Mouse (Mus musculus) heart, embryonic 14.5 days (tissue): Measurements from ENCODE around the gene Atpif1. TPM values are rescaled to one million over a fixed set of nuclear protein-coding genes. Genes with fewer than 3 reads are reported as not detected.
A peak's percentile ranks its signal among the peaks of the same experiment; 100 is the strongest.

Experiments used
- ATAC-seq: fragments of 200-750 bp; cut with Nextera tagmentation; 2 replicates; pipeline ENCODE4 v1.8.0; 2017; ENCODE audit warnings: low read depth, moderate TSS enrichment; ENCODE audit not compliant: insufficient number of reproducible peaks, insufficient read depth, low FRiP score
- H3K27ac ChIP-seq, 2 experiments: fragments of 200-500 bp in 1 of 2; fragments of 300-500 bp in 1 of 2; sonication (generic) in 1 of 2; replicated peaks in 1 of 2; 2 replicates each; pipeline ENCODE4 v1.5.1; 2012 to 2014; ENCODE audit warnings: low read depth in 2 of 2, low read length in 2 of 2, control low read depth in 1 of 2, mild to moderate bottlenecking in 1 of 2, mixed read lengths in 1 of 2; ENCODE audit not compliant: control insufficient read depth in 1 of 2, insufficient read depth in 1 of 2
- H3K27me3 ChIP-seq: fragments of 300-500 bp; sonication (generic); 2 replicates; pipeline ENCODE4 v1.6.1; 2014; ENCODE audit warnings: mild to moderate bottlenecking, low read length, control low read depth; ENCODE audit not compliant: control insufficient read depth, insufficient read depth
- H3K36me3 ChIP-seq: fragments of 300-500 bp; sonication (generic); 2 replicates; pipeline ENCODE4 v1.6.1; 2014; ENCODE audit warnings: mild to moderate bottlenecking, control low read depth, low read length, mixed read lengths; ENCODE audit not compliant: control insufficient read depth, insufficient read depth
- H3K4me1 ChIP-seq, 2 experiments: fragments of 200-500 bp in 1 of 2; fragments of 300-500 bp in 1 of 2; sonication (generic) in 1 of 2; 2 replicates each; pipeline ENCODE4 v1.6.1; 2012 to 2014; ENCODE audit warnings: low read length in 2 of 2, control low read depth in 1 of 2, mixed read lengths in 1 of 2; ENCODE audit not compliant: control insufficient read depth in 2 of 2, insufficient read depth in 2 of 2
- H3K4me2 ChIP-seq: fragments of 300-500 bp; sonication (generic); 2 replicates; pipeline ENCODE4 v1.6.1; 2014; ENCODE audit warnings: mild to moderate bottlenecking, low read length
- H3K4me3 ChIP-seq, 2 experiments: fragments of 200-500 bp in 1 of 2; fragments of 300-500 bp in 1 of 2; sonication (generic) in 1 of 2; 2 replicates each; pipeline ENCODE4 v1.5.1; 2012 to 2014; ENCODE audit warnings: low read length in 2 of 2, mild to moderate bottlenecking in 2 of 2, control low read depth in 1 of 2, low read depth in 1 of 2, moderate library complexity in 1 of 2; ENCODE audit not compliant: control insufficient read depth in 1 of 2, insufficient read depth in 1 of 2
- H3K9ac ChIP-seq: fragments of 300-500 bp; sonication (generic); 2 replicates; pipeline ENCODE4 v1.6.1; 2014; ENCODE audit warnings: mild to moderate bottlenecking, low read length
- H3K9me3 ChIP-seq: fragments of 300-500 bp; sonication (generic); 2 replicates; pipeline ENCODE4 v1.6.1; 2016; ENCODE audit warnings: low read length, control low read depth; ENCODE audit not compliant: control insufficient read depth
- WGBS: fragments of 180-500 bp; shearing (Covaris S2); extraction: QIAGEN DNeasy Blood & Tissue Kit; methylation state at CpG from one replicate; pipeline ENCODE4 v1.1.7; 2014; 5-methylcytosine and 5-hydroxymethylcytosine counted together
- polyA plus RNA-seq: library from polyadenylated mRNA; unstranded; fragments of >200 nt; fragmentation: Nextera tagmentation; extraction: Ambion mirVana; gene quantifications from 2 replicates; pipeline ENCODE4 v1.2.1, GENCODE M21; 2014

The Atpif1 gene
- polyA plus RNA-seq, 1 experiment from 2014 or later = 1,766 TPM

- peaks cover 5 to 15% of the 10 kb centered on the region in 2 experiments; a peak in 3 of 4 replicates for H3K4me1 ChIP-seq
- no peak overlapping the region for H3K4me3 ChIP-seq
- H3K27me3 ChIP-seq = no peaks in the 10 kb centered on the region
- H3K4me2 ChIP-seq = no peak overlapping the region
- no peaks in the 10 kb centered on the region for H3K9me3 ChIP-seq
- 90% methylated on average over 5 of the region's 5 CpGs for WGBS
- H3K36me3 ChIP-seq = peaks cover 73% of the 10 kb centered on the region
- H3K9ac ChIP-seq = no peak overlapping the region
- no peak for ATAC-seq
- H3K27ac ChIP-seq = no peak overlapping the region
These were observed 6.0 kb upstream of the Atpif1 start for GRCm38 (mm10) chr4:132539481-132539880.

GRCm38 (mm10) chr4:132535406-132536121 is 2.1 kb upstream of the Atpif1 start, which contains the start of gene Dnajc8:
Gene Dnajc8, plus strand, starts transcription at chr4:132535550.
- WGBS = under 1% methylated on average over 60 of the region's 60 CpGs

DNA sequence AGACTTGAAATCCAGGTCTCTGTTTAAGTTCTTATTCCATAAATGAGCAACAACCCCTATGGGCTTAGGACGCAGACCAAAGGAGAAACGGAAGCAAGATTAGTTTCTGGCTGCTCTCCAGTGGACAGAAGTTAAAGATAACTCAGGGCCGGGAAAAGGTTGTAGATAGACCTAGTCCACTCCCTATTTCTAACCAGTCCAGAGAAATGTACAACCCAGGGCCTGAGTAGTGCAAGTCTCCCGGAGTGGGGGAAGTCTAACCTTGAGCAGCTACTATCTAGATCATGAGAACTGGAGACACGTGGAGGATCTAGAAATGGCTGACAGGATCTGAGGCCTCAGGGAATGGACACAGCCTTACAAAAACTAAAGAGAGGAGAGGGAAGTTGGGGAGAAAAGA is 963 bp downstream of the Atpif1 start:
- Histone ChIP-seq H3K9ac (peak overlapping the region; percentile 95), H3K4me1 (peaks cover 5 to 32% of the 10 kb centered on the region in 2 experiments; a peak in 3 of 4 replicates), H3K4me3 (peak overlapping the region; percentile 77 to 98), H3K27me3 (no peaks in the 10 kb centered on the region), H3K9me3 (no peaks in the 10 kb centered on the region), H3K36me3 (peaks cover 34% of the 10 kb centered on the region), H3K4me2 (peak overlapping the region; percentile 75), H3K27ac (peak overlapping the region; percentile 96 to 99)
- 0% methylated on average over 5 of the region's 5 CpGs for WGBS
- ATAC-seq = peak; percentile 48; the same call in 1 of the 2 replicates

More at GRCm38 (mm10) chr4:132535406-132536121, 2.1 kb upstream of the Atpif1 start, which contains the start of gene Dnajc8:
- Histone ChIP-seq H3K27ac (peak within 1 kb of the TSS; percentile 43 to 76; a peak in 3 of 4 replicates), H3K4me1 (peaks cover 5 to 32% of the 10 kb centered on the region in 2 experiments; a peak in 3 of 4 replicates), H3K4me2 (peak within 1 kb of the TSS; percentile 80), H3K9ac (peak within 1 kb of the TSS; percentile 95), H3K27me3 (no peaks in the 10 kb centered on the region), H3K9me3 (no peaks in the 10 kb centered on the region), H3K36me3 (peaks cover 48% of the 10 kb centered on the region), H3K4me3 (peak within 1 kb of the TSS; percentile 97 to 98)
- ATAC-seq = peak; percentile 71

DNA sequence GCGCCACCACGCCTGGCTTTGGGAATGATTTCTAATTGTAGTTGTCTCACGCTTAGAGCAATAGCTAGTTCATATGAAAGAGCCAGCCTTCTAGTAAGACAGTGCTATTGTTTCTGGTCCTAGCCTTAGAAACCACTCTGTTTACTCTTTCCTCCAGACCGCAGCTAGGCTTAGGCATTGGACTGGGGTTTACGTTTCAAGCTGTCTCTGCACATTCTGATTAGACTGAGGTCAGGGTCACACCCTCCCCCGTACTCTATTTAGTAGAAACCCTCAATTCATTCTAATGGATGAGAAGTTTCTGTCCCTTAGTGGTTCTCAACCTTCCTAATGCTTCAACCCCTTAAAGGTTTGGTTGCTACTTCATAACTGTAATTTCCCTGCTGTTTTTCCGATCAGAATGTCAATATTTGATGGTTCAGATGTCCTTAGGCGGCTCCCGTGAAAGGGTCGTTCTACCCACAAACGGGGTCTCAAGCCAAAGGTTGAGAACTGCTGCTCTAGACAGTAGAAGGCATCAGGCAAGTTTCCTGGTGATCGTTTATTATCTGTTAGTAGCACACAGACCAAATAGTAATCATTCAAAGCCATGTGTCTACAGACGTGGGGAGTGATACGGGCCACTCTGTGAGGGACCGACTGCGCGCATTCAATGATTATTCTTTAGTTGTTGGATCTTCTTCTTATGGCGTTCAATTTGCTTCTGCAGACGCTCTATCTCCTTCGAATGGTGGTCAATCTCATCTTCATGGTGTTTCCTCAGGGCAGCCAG is 3.2 kb downstream of the Atpif1 start:
- H3K4me3 ChIP-seq = no peak overlapping the region
- no peaks in the 10 kb centered on the region for H3K9me3 ChIP-seq
- H3K9ac ChIP-seq = no peak overlapping the region
- WGBS = 90% methylated on average over 20 of the region's 20 CpGs
- peaks cover 0 to 21% of the 10 kb centered on the region in 2 experiments; a peak in 2 of 4 replicates for H3K4me1 ChIP-seq
- peaks cover 26% of the 10 kb centered on the region for H3K36me3 ChIP-seq
- H3K27me3 ChIP-seq = no peaks in the 10 kb centered on the region
- no peak overlapping the region for H3K4me2 ChIP-seq
- no peak for ATAC-seq
- no peak overlapping the region for H3K27ac ChIP-seq

DNA sequence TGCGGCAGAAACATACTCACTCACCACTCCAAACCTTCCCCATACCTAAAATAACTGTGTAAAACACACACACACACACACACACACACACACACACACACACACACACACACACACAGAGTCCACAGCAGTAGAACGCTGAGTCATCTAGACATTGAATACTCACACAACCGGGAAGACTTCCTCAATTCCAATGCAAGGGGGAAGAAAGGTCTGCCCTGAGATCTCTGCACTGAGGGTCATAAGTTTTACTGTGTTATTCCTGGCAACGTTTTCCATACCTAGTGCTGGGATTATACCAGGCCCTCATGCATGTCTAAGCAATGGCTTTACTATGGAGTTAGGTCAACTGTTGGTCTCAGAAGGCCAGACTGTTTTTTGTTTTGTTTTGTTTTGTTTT is 4.1 kb downstream of the Atpif1 start:
- Histone ChIP-seq H3K36me3 (peaks cover 26% of the 10 kb centered on the region), H3K9ac (no peak overlapping the region), H3K27me3 (no peaks in the 10 kb centered on the region), H3K27ac (no peak overlapping the region), H3K4me3 (no peak overlapping the region), H3K4me2 (no peak overlapping the region), H3K4me1 (peaks cover 5 to 20% of the 10 kb centered on the region in 2 experiments), H3K9me3 (no peaks in the 10 kb centered on the region)
- WGBS = 72% methylated on average over 4 of the region's 4 CpGs
- ATAC-seq = no peak

DNA sequence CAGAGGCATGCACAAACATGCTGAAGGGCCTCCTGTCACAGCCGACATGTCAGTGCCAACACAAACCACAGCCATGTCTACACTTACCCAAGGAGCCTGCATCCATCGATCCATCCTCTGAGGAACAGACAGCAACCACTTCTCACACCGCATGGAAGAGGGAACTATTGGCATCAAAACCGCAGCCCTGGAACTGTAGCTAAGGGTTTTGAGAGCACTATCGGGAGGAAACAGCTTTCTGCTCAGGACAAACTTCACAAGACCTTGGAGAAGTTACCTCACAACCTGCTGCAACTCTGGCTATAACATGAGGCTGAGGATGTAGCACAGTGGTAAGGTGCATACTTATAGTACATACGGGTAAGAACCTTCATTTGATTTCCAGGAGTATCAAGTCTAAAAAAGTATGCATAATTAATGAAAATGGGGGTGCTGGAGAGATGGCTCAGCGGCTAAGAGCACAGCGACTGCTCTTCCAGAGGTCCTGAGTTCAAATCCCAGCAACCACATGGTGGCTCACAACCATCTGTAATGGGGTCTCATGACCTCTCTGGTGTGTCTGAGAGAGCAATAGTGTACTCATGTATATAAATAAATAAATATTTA is 5.4 kb downstream of the Atpif1 start:
- H3K36me3 ChIP-seq = peaks cover 26% of the 10 kb centered on the region
- H3K4me2 ChIP-seq = no peak overlapping the region
- H3K9ac ChIP-seq = no peak overlapping the region
- 85% methylated on average over 8 of the region's 8 CpGs for WGBS
- no peaks in the 10 kb centered on the region for H3K9me3 ChIP-seq
- no peak overlapping the region for H3K27ac ChIP-seq
- H3K4me1 ChIP-seq = peaks cover 7 to 16% of the 10 kb centered on the region in 2 experiments
- H3K4me3 ChIP-seq = no peak overlapping the region
- no peaks in the 10 kb centered on the region for H3K27me3 ChIP-seq
- no peak for ATAC-seq

DNA sequence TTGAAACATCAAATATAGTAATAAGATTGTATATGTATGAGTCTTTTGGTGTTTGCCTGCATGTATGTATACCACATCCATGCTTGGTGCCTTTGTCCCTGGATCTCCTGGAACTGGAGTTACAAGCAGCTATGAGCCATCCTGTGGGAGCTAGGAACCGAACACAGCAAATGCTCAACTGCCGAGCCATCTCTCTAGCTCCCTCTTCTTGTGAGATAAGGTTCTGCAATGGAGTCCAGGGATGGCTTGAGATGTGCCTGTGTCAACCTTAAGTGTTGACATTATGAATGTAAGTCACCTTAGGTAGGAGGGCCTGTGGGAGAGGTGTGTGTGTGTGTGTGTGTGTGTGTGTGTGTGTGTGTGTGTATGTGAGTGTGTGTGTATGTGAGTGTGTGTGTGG is 6.8 kb downstream of the Atpif1 start:
- Histone ChIP-seq H3K4me1 (peaks cover 7 to 11% of the 10 kb centered on the region in 2 experiments), H3K36me3 (peaks cover 25% of the 10 kb centered on the region), H3K4me3 (no peak overlapping the region), H3K9me3 (no peaks in the 10 kb centered on the region), H3K9ac (no peak overlapping the region), H3K27me3 (no peaks in the 10 kb centered on the region), H3K4me2 (no peak overlapping the region), H3K27ac (no peak overlapping the region)
- ATAC-seq = no peak
- WGBS = 43% methylated on average over 2 of the region's 2 CpGs
